Mouse (Mus musculus) erythroblast, embryonic 14.5 days (primary cell): ENCODE measurements around the gene Akap2. TPM values are rescaled to one million over a fixed set of nuclear protein-coding genes. Genes with fewer than 3 reads are reported as not detected.

Source experiments
- H3K27me3 ChIP-seq: 2 replicates; pipeline ENCODE4 v1.6.1; 2012; ENCODE audit warnings: inconsistent platforms; ENCODE audit not compliant: control insufficient read depth
- H3K36me3 ChIP-seq: 2 replicates; pipeline ENCODE4 v1.6.1; 2012; ENCODE audit warnings: mild to moderate bottlenecking, inconsistent platforms; ENCODE audit not compliant: control insufficient read depth
- H3K4me1 ChIP-seq: 2 replicates; pipeline ENCODE4 v1.6.1; 2012; ENCODE audit warnings: inconsistent platforms; ENCODE audit not compliant: control insufficient read depth
- H3K4me3 ChIP-seq: replicated peaks from 2 replicates; pipeline ENCODE3; 2012; ENCODE audit warnings: moderate library complexity, mild to moderate bottlenecking, inconsistent platforms
- H3K9me3 ChIP-seq: 2 replicates; pipeline ENCODE4 v1.6.1; 2012; ENCODE audit warnings: low read length, inconsistent platforms, mixed read lengths; ENCODE audit not compliant: control insufficient read depth
- GATA1 ChIP-seq: IDR thresholded peaks from 2 replicates; pipeline ENCODE4 v1.6.1; 2012; ENCODE audit warnings: low read length, inconsistent platforms, mixed read lengths
- TAL1 ChIP-seq: IDR thresholded peaks from 3 replicates; pipeline ENCODE4 v1.6.1; 2012; ENCODE audit warnings: low read length, inconsistent platforms, mixed read lengths
- polyA plus RNA-seq: library from polyadenylated mRNA; stranded (reverse); fragments of >175 nt; gene quantifications from 2 replicates; pipeline ENCODE4 v1.2.3, GENCODE M21; 2012

Akap2 gene
- under 0.01 and 0.02 TPM in 2 replicates for polyA plus RNA-seq

DNA sequence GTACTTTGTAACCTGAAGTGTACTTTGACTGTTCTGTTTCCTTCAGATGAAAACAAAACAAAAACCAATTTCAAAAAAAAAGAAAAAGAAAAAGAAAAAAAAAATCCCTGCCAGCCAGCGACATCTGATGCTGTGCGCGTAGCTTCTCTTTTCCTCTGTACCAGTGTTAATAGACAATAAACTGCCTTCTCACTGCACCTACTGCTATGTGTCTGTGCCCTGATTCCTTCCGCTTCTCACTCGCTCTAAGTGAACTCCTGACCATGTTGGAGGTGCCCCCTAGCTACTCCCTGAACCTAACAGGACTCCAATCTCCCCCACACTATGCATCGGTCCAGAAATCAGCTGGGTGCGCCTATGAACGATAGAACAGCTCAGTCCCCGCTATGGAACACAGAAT is at the start of gene Akap2:
Gene Akap2, plus strand, starts transcription at position 304 of the 400 bp plus-strand sequence.
- Histone ChIP-seq H3K9me3 (no peaks in the 10 kb centered on the region), H3K4me1 (no peaks in the 10 kb centered on the region), H3K27me3 (no peaks in the 10 kb centered on the region), H3K36me3 (no peaks in the 10 kb centered on the region), H3K4me3 (no peak within 1 kb of the TSS)
- TF ChIP-seq GATA1 (no peak), TAL1 (no peak)

DNA sequence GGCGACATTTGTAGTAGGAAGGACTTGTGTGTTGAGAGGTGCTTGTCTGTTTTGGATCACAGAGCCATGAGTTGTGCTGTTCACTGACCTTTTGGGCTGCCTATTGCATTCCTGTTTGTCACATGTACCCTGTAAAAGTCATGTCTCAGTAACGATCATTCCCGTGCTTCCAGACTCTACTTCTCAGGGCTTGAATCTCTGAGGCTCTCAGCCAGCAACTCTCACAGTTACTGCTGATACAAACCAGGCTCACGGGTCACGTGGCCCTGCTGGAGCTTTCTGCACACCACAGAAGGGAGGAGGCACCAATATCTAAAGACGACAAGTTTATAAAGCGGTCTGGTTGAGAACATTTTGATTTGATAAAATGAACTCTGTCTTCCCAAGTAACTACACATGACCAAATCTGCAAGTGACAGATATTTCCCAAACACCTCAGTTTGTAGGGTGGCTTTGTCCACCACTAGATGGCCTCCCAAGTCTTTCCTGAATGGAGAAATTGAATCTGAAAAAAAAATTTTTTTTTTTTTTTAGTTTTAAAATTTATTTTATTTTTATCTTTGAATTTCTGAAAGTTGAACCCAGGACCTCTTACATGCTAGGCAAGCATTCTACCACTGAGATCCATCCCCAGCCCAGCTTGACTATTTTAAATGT is 46.5 kb upstream of the Akap2 start:
- Histone ChIP-seq H3K4me1 (no peaks in the 10 kb centered on the region), H3K36me3 (no peaks in the 10 kb centered on the region), H3K9me3 (no peaks in the 10 kb centered on the region), H3K27me3 (0 out of 2 replicates have a peak, but pooled peaks cover 2% of the 10 kb centered on the region), H3K4me3 (no peak overlapping the region)
- TF ChIP-seq TAL1 (no peak), GATA1 (no peak)

DNA sequence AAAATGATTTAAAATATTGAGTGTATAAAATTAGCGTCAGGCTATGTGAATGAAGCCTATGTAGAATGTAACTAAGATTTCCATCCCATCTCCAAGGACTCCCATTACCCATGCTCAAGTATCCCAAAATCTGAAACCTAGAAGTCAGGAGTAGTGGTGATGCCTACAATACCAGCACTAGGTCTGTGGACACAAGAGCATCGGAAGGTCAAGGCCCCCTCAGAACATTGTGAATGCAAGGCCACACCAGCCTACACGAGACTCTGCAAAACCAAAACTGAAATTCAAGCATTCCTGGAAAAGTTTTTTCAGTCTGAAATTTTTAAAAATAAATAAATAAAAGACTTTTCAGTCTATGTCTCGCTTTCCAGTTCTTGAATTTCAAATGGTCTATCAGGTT is 44.9 kb upstream of the Akap2 start:
- no peak overlapping the region for H3K4me3 ChIP-seq
- H3K9me3 ChIP-seq = no peaks in the 10 kb centered on the region
- no peaks in the 10 kb centered on the region for H3K4me1 ChIP-seq
- no peaks in the 10 kb centered on the region for H3K36me3 ChIP-seq
- TF ChIP-seq TAL1 (no peak), GATA1 (no peak)
- H3K27me3 ChIP-seq = 0 out of 2 replicates have a peak, but pooled peaks cover 2% of the 10 kb centered on the region

DNA sequence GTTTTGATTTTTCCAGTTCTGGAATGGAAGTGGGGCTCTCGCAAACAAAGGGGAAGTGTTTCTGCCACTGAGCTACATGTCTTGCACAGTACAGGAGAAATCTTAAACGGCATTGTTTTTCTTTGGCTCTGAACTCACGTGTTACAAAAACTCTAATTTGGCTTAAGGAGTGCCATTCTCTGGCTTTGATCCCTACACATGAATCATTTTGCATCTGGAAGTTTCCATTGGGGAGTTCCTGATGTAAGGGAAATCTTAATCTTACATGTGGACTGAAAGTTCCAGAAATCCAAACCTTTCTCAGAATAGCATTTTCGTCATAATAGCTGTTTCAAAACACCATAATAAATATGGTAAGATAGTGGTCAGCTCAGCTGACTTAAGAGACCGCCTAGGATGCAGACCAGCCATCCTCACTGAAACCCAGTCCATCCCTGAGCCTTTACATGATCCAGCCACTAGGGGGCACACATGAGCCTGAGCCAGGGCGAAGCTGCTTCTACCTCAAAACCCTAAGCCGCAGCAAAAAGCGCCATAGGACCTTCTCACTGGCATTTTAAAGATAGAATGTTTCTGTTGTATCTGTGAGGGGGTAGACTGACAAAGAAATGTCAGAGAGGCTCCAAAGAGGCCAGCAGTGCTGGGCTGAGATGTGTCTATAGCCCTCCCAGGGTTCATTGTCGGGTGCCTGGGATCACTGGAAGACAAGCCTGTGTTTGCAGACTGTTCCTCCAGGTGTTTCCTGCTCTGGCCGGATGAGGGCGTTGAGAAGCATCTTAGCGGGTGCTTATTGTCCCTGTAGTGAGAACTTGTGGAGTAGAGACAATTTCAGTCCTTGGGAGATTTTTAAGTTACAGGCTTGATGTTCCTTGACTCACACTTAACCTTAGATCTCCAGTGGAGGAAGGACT is 44.2 kb upstream of the Akap2 start:
- Histone ChIP-seq H3K4me1 (no peaks in the 10 kb centered on the region), H3K36me3 (no peaks in the 10 kb centered on the region), H3K27me3 (0 out of 2 replicates have a peak, but pooled peaks cover 2% of the 10 kb centered on the region), H3K4me3 (no peak overlapping the region), H3K9me3 (no peaks in the 10 kb centered on the region)
- TF ChIP-seq TAL1 (no peak), GATA1 (no peak)

DNA sequence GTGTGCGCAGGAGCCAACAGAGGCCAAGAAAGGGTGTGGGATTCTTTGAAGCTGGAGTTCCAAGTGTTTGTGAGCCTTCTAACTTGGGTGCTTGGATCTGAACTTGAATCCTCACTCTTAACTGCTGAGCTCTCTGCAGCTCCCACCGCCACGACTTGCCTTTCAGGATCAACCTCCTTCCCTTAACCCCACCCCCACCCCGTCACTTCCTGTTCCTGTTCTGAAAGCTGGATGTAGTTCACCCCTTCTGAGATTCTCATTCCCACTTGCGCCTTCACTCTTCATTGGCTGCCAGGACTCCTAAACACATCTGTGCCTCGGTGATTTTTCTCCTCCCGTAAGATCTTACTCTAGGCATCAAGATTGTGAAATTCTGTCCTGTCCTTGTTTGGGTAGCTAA is 43.1 kb upstream of the Akap2 start:
- Histone ChIP-seq H3K27me3 (0 out of 2 replicates have a peak, but pooled peaks cover 2% of the 10 kb centered on the region), H3K9me3 (no peaks in the 10 kb centered on the region), H3K36me3 (no peaks in the 10 kb centered on the region), H3K4me3 (no peak overlapping the region), H3K4me1 (no peaks in the 10 kb centered on the region)
- TF ChIP-seq TAL1 (no peak), GATA1 (no peak)

DNA sequence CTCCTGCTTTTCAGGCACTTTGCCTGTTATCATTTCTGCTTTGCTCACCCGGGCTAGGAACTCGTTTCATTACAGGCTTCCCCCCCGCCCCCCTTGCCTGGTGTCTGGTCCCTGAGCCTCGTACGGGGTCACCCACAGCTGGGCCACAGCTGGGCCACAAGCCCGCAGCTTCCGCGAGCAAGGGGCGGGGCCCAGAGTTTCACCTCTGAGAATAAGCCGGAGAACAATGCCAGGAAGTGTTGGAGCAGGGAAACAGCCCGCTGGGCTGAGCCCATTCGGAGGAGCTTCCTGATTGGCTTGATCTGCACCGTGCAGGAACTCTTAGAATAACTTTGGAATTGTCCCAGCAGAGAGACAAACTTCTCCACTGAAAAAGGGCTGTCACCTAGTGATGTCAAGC is 42.1 kb upstream of the Akap2 start:
- Histone ChIP-seq H3K36me3 (no peaks in the 10 kb centered on the region), H3K9me3 (no peaks in the 10 kb centered on the region), H3K4me1 (no peaks in the 10 kb centered on the region), H3K4me3 (no peak overlapping the region), H3K27me3 (0 out of 2 replicates have a peak, but pooled peaks cover 2% of the 10 kb centered on the region)
- TF ChIP-seq TAL1 (no peak), GATA1 (no peak)

DNA sequence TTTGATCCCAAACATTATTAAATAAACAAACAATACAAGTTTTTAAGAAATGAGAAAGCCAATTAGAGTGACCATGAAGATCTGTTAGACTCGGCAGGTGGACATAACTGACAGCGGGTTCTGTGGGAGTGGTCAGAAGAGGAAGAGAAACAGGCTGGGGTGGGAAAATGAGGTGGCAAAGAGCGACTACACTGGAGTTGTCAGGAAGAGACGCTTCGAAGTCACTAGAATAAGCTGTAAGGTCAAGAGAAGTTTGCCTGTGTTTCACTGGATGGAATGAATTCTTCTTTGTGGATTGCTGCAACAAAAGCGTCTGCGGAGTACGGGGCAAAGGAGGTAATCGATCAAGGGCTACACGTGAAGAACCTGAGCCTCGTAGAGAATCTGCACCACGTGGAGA is 39.5 kb upstream of the Akap2 start:
- Histone ChIP-seq H3K27me3 (0 out of 2 replicates have a peak, but pooled peaks cover 2% of the 10 kb centered on the region), H3K36me3 (no peaks in the 10 kb centered on the region), H3K9me3 (no peaks in the 10 kb centered on the region), H3K4me3 (no peak overlapping the region), H3K4me1 (no peaks in the 10 kb centered on the region)
- TF ChIP-seq TAL1 (no peak), GATA1 (no peak)

DNA sequence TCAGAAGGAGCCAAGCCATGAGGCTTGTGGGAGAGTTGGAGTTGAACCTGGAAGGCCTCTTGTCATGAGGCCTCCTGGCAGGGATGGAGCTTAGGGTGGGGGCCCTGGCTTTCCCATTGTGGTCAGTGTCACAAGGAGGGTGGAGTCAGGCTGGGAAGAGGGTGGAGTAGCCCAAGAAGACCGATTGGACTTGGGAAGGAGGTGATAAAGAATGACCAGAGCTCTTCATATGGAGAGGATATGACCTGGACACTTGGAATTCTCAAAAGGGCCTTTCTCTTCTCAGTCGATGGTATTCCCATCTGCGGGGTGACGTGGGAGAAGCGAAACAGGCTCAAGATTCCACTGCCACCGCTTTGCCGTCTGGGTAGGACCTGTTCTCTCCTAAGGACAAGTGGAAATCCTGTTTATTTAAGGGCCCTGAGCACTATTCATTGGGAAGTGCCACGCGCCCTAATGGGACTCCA is 38.4 kb upstream of the Akap2 start:
- H3K9me3 ChIP-seq = no peaks in the 10 kb centered on the region
- no peaks in the 10 kb centered on the region for H3K36me3 ChIP-seq
- no peaks in the 10 kb centered on the region for H3K27me3 ChIP-seq

DNA sequence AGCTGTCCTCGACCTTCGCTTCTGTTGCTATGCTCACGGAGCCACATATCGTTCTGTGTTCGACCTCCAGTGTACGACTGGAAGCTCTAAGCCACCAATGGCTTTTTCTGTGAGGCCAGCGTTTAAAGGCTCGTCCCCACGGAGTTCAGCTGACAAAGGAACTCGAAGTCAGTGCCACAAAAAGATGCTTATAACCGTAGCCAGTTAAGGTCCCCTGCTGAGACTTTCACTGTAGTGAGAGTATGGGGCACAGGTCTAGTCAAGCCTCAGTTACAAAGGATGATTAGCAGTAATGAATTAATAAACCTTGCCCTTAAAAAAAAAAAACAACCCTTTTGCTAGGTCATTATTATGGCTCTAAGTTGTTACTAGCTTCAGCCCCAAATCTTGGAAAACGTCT is 37.3 kb upstream of the Akap2 start:
- Histone ChIP-seq H3K36me3 (no peaks in the 10 kb centered on the region), H3K4me1 (no peaks in the 10 kb centered on the region), H3K9me3 (no peaks in the 10 kb centered on the region), H3K27me3 (no peaks in the 10 kb centered on the region), H3K4me3 (no peak overlapping the region)
- TF ChIP-seq GATA1 (no peak), TAL1 (no peak)

More for the DNA sequence above, 38.4 kb upstream of the Akap2 start:
- no peaks in the 10 kb centered on the region for H3K4me1 ChIP-seq
- TF ChIP-seq GATA1 (no peak), TAL1 (no peak)
- H3K4me3 ChIP-seq = no peak overlapping the region
